Mouse (Mus musculus): Measurements from ENCODE around the gene Saysd1. TPM values are rescaled to one million over a fixed set of nuclear protein-coding genes. Genes with fewer than 3 reads are reported as not detected.
"Not testable (repeated sequence)": the region's sequence is repeated elsewhere in the genome, so short reads cannot be mapped to it uniquely, and the experiment has no call there.

Saysd1 gene
- total and polyA plus RNA-seq, 3 experiments = 5.3 to 6.6 (median 5.9) TPM

DNA sequence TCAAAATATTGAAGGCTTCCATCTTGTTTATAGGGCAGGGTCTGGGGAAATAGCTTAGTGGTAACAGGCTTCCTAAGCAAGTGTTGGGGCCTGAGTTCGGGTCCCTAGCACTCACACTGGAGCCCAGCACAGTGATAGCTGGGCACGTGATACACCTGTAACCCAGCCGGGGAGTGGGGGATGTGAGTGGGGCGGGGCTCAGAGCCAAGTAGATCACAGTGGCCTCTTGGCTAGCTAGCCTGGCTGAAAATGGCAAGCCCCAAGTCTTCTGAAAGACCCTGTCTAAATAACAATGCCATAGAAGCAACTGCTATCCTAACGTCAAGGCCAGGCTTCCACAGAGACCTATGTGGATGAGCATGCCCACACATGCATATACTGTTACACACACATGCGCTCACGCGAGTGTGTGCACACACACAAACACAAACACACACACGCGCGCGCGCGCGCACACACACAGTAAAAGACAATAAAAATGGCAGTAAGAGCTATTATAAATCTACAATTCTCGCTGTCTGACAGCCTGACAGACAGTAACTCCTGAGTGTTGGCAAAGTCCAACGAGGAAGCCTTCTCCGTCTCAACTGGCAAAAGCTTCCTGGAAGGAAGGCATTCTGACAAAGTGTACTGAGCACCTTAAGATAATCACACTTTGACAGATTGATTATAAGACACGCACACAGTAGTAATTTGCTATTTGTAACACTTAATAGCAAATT lies 106.2 kb downstream of the Saysd1 start:
- Histone ChIP-seq H3K27ac (ENCODE audit: insufficient read depth, low read depth) (no peak overlapping the region), H3K36me3 (replicated peaks in 1 of 2; ENCODE audit: control insufficient read depth in 1 of 2, insufficient read depth in 1 of 2, low read length in 1 of 2) (no peaks in the 10 kb centered on the region), H3K4me3 (replicated peaks in 1 of 3; ENCODE audit: low read depth in 2 of 3, low read length in 2 of 3, poor library complexity in 1 of 3) (no peak overlapping the region), H3K4me2 (ENCODE audit: insufficient read depth, low read depth, poor library complexity, severe bottlenecking) (no peak overlapping the region), H3K79me2 (replicated peaks; ENCODE audit: control insufficient read depth, extremely low read depth, insufficient read depth, poor library complexity, severe bottlenecking) (no peaks in the 10 kb centered on the region), H3K9ac (ENCODE audit: insufficient read depth, low read depth) (no peak overlapping the region), H3K4me1 (ENCODE audit: control insufficient read depth in 1 of 2, insufficient read depth in 2 of 2) (peaks cover 18% of the 10 kb centered on the region in 2 experiments), H3K27me3 (replicated peaks) (no peaks in the 10 kb centered on the region), H3K9me3 (replicated peaks; ENCODE audit: low read length) (no peaks in the 10 kb centered on the region)
- DNase-seq (ENCODE audit: extremely low read depth) = no peak
- TF ChIP-seq MAZ (IDR thresholded peaks at IDR 0.05; ENCODE audit: low read depth, low read length) (no peak), JUN (IDR thresholded peaks at IDR 0.05; ENCODE audit: insufficient read depth, low read depth, low read length) (no peak), ZKSCAN1 (IDR thresholded peaks at IDR 0.05; ENCODE audit: borderline replicate concordance, low read depth, low read length) (no peak), MXI1 (IDR thresholded peaks at IDR 0.05; ENCODE audit: low read depth, low read length) (no peak), MAFK (IDR thresholded peaks at IDR 0.05; ENCODE audit: insufficient replicate concordance, low read length) (no peak), ZNF384 (IDR thresholded peaks at IDR 0.05; ENCODE audit: low read depth, low read length) (no peak), MEF2A (IDR thresholded peaks at IDR 0.05; ENCODE audit: borderline replicate concordance, low read depth, low read length) (no peak), ELF1 (IDR thresholded peaks at IDR 0.05; ENCODE audit: low read depth, low read length) (no peak), MAX (IDR thresholded peaks at IDR 0.05; ENCODE audit: low read length) (no peak), TBP (conservative IDR thresholded peaks at IDR 0.05; ENCODE audit: low read depth, low read length) (no peak), PAX5 (IDR thresholded peaks at IDR 0.05; ENCODE audit: low read length) (no peak), EP300 (IDR thresholded peaks at IDR 0.05; ENCODE audit: low read length) (no peak), ETS1 (conservative IDR thresholded peaks at IDR 0.05; ENCODE audit: low read depth, low read length) (no peak), ZMIZ1 (IDR thresholded peaks at IDR 0.05; ENCODE audit: low read depth, low read length) (no peak), GABPA (IDR thresholded peaks at IDR 0.05; ENCODE audit: insufficient replicate concordance, low read depth, low read length) (no peak), TCF12 (IDR thresholded peaks at IDR 0.05; ENCODE audit: low read depth, low read length) (no peak)
- in situ Hi-C loops (cut with MboI; ENCODE audit: low pct_ligation_motif_present, low pct_unique_long_range_greater_than_20kb, low sequenced_read_pairs) = no loop called here
- dilution Hi-C loops (cut with MboI; ENCODE audit: extremely low pct_ligation_motif_present, extremely low pct_unique_long_range_greater_than_20kb, low sequenced_read_pairs) = no loop called here

DNA sequence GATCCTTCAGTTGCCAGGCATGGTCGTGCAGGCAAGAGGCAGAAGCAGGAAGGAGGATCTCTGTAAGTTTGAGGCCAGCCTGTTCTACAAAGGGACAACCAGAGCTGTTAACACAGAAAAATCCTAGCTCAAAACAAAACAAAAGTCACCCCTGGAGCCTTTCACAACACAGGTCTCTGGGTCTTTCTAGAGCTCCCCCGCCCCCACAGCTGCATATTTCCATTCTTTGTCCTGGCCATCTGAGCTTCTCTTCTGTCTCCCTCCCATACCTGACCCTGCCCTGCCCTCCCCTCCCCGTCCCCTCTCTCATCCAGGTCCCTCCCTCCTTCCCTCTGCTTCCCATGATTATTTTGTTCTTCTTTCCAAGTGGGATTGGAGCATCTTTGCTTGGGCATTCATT lies 108.7 kb downstream of the Saysd1 start:
- no peak for TF ChIP-seq ZC3H11A (IDR thresholded peaks at IDR 0.05; ENCODE audit: low read depth, low read length)
- TF ChIP-seq MXI1 (IDR thresholded peaks at IDR 0.05; ENCODE audit: low read depth, low read length) = no peak
- no peak for TF ChIP-seq ZNF384 (IDR thresholded peaks at IDR 0.05; ENCODE audit: low read depth, low read length)
- TF ChIP-seq NRF1 (IDR thresholded peaks at IDR 0.05; ENCODE audit: low read depth, low read length) = no peak
- TF ChIP-seq USF2 (conservative IDR thresholded peaks at IDR 0.05; ENCODE audit: low read depth, low read length) = no peak
- no peak for TF ChIP-seq CHD2 (IDR thresholded peaks at IDR 0.05; ENCODE audit: low read length)
- no peak for TF ChIP-seq ZMIZ1 (IDR thresholded peaks at IDR 0.05; ENCODE audit: low read depth, low read length)
- no peak for TF ChIP-seq USF1 (IDR thresholded peaks at IDR 0.05; ENCODE audit: low read depth, low read length)
- TF ChIP-seq MAFK (IDR thresholded peaks at IDR 0.05; ENCODE audit: insufficient replicate concordance, low read length) = no peak
- TF ChIP-seq E2F4 (IDR thresholded peaks at IDR 0.05; ENCODE audit: insufficient replicate concordance, low read depth, low read length) = no peak
- no peak for TF ChIP-seq ELF1 (IDR thresholded peaks at IDR 0.05; ENCODE audit: low read depth, low read length)
- TF ChIP-seq IRF4 (IDR thresholded peaks at IDR 0.05; ENCODE audit: low read depth, low read length) = no peak
- dilution Hi-C loops (cut with MboI; ENCODE audit: extremely low pct_ligation_motif_present, extremely low pct_unique_long_range_greater_than_20kb, low sequenced_read_pairs) = no loop called here

DNA sequence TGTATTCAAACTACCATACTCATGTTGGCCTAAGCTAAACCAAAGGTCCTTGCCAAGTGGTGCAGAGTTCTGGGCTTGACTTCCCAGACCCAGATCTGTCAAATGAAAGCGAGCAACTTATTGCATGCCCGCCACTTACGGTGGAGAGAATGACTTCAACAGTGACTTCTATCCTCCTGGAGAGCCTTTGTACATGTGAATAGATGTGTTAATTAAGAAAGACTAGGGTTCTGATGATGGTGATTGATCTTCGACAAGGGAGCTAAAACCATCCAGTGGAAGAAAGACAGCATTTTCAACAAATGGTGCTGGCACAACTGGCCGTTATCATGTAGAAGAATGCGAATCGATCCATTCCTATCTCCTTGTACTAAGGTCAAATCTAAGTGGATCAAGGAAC lies 110.9 kb downstream of the Saysd1 start:
- H3K4me3 ChIP-seq (replicated peaks in 1 of 3; ENCODE audit: low read depth in 2 of 3, low read length in 2 of 3, poor library complexity in 1 of 3); H3K27me3 ChIP-seq (replicated peaks); H3K27ac ChIP-seq (ENCODE audit: insufficient read depth, low read depth); dilution Hi-C loops (cut with MboI; ENCODE audit: extremely low pct_ligation_motif_present, extremely low pct_unique_long_range_greater_than_20kb, low sequenced_read_pairs); in situ Hi-C loops (cut with MboI; ENCODE audit: low pct_ligation_motif_present, low pct_unique_long_range_greater_than_20kb, low sequenced_read_pairs); H3K4me2 ChIP-seq (ENCODE audit: insufficient read depth, low read depth, poor library complexity, severe bottlenecking); H3K36me3 ChIP-seq (replicated peaks in 1 of 2; ENCODE audit: control insufficient read depth in 1 of 2, insufficient read depth in 1 of 2, low read length in 1 of 2); H3K9ac ChIP-seq (ENCODE audit: insufficient read depth, low read depth); H3K9me3 ChIP-seq (replicated peaks; ENCODE audit: low read length); H3K79me2 ChIP-seq (replicated peaks; ENCODE audit: control insufficient read depth, extremely low read depth, insufficient read depth, poor library complexity, severe bottlenecking); DNase-seq (ENCODE audit: extremely low read depth): not testable (repeated sequence)
- peaks cover 12 to 20% of the 10 kb centered on the region in 2 experiments; a peak in 3 of 4 replicates for H3K4me1 ChIP-seq (ENCODE audit: control insufficient read depth in 1 of 2, insufficient read depth in 2 of 2)

More for the DNA sequence above, 108.7 kb downstream of the Saysd1 start:
- H3K4me3 ChIP-seq (replicated peaks in 1 of 3; ENCODE audit: low read depth in 2 of 3, low read length in 2 of 3, poor library complexity in 1 of 3) = no peak overlapping the region
- no peak overlapping the region for H3K4me2 ChIP-seq (ENCODE audit: insufficient read depth, low read depth, poor library complexity, severe bottlenecking)
- H3K4me1 ChIP-seq (ENCODE audit: control insufficient read depth in 1 of 2, insufficient read depth in 2 of 2) = peaks cover 18 to 21% of the 10 kb centered on the region in 2 experiments
- no peaks in the 10 kb centered on the region for H3K79me2 ChIP-seq (replicated peaks; ENCODE audit: control insufficient read depth, extremely low read depth, insufficient read depth, poor library complexity, severe bottlenecking)
- no peak for DNase-seq (ENCODE audit: extremely low read depth)
- no peaks in the 10 kb centered on the region for H3K27me3 ChIP-seq (replicated peaks)
- in situ Hi-C loops (cut with MboI; ENCODE audit: low pct_ligation_motif_present, low pct_unique_long_range_greater_than_20kb, low sequenced_read_pairs) = no loop called here
- H3K36me3 ChIP-seq (replicated peaks in 1 of 2; ENCODE audit: control insufficient read depth in 1 of 2, insufficient read depth in 1 of 2, low read length in 1 of 2) = no peaks in the 10 kb centered on the region
- H3K27ac ChIP-seq (ENCODE audit: insufficient read depth, low read depth) = no peak overlapping the region
- no peak overlapping the region for H3K9ac ChIP-seq (ENCODE audit: insufficient read depth, low read depth)
- H3K9me3 ChIP-seq (replicated peaks; ENCODE audit: low read length) = no peaks in the 10 kb centered on the region

Data from CH12.LX (cell line).